Mouse (Mus musculus) c-Kit-negative CD71-positive TER-119-positive erythroid progenitor cells, embryonic 14.5 days (primary cell): ENCODE measurements around the gene Stard3.
A peak's percentile ranks its signal among the peaks of the same experiment; 100 is the strongest.

Experiments
- DNase-seq: peaks from one replicate; pipeline ENCODE4 v3.0.0-alpha.2; 2013; ENCODE audit warnings: low read depth, low spot score

The Stard3 gene

DNA sequence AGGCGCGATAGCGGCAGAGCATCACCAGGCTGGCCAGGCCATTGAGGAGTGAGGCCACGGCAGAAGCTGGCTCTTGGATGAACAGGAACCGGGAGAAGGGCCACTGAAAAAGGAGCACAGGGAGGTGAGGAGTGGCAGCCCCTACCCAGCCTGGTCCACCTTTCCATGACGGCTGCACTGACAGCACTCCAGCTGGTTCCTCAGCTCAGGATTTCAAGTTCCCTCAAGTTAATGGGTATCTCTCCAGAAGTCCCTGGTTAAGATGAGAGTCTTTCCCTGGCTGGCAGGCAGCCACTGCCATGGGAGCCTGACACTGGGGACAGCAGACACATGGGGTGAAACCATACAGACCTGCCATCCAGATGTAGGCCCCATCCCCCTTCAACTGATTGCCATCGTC lies 39.8 kb downstream of the Stard3 start:
- no peak for DNase-seq

GRCm38 (mm10) chr11:98400161-98400726 lies 42.1 kb downstream of the Stard3 start, which contains the start of gene Pgap3:
Gene Pgap3, minus strand, starts transcription at chr11:98400490.
- peak; percentile 78 for DNase-seq

DNA sequence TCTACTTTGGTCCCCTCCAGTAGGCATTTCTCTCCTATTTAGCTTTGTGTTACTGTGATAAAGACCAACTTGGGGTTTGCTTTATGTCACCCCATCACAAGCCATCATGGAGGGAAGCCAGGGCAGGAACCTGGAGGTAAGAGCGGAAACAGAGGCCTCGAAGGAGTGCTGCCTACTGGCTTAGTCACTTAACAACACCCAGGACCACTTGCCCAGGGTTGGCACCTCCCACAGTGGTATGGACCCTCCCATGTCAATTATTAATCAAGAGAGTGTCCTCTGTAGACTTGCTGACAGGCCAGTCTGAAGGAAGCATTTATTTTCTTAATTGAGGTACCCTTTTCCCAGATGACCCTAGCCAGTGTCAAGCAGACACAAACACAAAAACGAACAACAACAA lies 42.6 kb downstream of the Stard3 start:
- no peak for DNase-seq

DNA sequence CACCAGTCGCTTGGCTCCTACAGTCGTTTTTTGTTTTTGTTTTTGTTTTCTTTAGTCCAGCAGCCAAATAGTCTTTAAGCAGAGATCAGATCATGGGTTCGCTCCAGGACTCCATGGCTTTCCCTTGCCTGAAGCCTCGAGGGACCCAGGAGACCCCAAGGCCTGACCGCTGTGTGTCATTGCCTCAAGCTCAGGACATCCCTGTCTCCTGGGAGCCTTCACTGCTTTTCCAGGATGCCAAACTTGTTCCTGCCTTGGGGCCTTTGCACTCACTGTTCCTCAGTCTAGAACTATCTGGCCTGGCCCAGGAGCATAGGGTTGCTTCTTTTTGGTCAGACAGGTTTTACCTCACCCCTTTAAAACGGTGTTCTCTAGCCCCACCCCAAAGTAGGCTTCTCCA lies 48.5 kb downstream of the Stard3 start:
- no peak for DNase-seq

DNA sequence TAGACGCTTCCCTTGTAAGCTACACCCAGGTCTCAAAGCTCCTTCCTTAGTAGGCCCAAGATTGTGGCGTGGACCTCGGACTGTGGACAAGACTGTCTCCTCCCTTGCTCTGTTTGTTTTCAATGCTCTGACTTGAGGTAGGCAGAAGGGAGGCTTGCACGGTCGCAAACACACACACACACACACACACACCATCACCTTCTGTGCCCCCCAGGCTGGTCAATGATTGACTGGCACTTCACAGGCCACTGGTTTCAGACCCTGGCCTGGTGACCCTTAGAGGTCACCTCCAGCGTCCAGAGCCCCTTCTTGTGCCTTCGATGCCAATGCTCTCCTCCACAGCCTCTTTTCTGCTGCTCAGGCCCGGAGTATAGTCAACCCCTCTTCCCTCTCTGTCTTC lies 50.7 kb downstream of the Stard3 start:
- no peak for DNase-seq

- no peak for DNase-seq
Observed at GRCm38 (mm10) chr11:98409341-98409822, 51.2 kb downstream of the Stard3 start.

- DNase-seq = no peak
Observed at GRCm38 (mm10) chr11:98412273-98412796, 54.2 kb downstream of the Stard3 start, which contains the start of gene Erbb2. Gene Erbb2, plus strand, starts transcription at chr11:98412470.

DNA sequence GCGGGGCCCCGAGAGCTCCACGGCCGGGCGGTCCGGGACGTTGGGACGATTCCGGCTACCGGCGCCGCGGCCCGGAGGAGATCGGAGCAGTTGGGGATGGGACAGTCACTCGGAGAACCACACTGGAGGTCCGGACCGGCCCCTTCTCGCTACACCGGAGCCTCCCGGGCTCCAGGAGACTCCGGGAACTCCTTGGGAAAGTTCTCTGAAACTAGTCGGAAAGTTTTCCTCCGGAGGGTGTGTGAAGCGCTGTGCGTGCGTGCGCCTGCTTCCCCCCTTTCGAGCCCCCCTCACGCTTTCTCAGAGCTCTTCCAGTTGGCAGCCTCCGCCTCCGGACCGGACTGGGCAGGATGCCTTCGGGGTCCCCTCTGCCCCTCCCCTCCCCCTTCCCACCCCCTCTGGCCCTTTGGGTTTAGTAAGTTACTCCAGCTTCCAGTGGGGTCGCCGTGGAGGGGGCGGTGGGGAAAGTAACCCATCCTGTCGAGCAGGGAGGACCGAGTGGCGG lies 54.7 kb downstream of the Stard3 start:
- no peak for DNase-seq

DNA sequence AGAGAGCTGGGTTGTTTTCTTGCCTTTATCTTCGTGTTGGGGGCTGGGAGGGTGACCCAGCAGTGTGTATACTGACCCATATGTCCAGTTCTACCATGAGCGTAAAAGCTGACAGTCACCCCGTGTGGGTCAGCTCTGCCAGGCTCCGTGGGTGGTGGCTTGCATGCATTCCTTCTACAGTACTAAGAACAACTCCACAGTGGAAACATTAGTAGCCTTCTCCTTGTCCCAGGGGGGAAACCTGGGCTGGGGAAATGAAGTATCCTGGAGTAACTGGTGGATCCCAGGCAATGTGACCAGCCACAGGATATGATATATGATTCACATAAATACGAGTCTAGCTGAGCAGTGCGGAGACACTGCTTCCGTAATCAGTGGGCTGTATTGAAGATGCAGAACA lies 55.6 kb downstream of the Stard3 start:
- DNase-seq = no peak

DNA sequence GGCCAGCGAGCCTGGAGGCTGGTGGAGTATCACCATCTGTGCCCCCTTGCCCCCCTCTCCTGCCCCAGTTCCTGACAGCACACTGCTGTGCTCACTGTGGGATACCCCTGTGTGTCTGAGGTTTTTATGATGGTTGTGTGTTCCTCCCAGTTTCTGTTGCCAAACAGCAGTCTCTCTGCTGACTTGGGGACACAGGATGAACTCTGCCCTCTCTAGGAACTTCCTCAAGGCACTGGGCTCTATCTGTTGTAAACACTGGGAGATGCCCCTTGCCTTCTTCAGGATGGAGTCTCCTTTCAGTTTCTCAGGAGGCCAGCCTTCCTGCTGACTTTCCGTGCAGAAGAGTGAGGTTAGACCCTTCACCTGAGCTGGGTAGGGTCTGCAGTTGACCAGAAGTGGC lies 56.0 kb downstream of the Stard3 start:
- DNase-seq = no peak

GRCm38 (mm10) chr11:98417074-98417473 lies 58.9 kb downstream of the Stard3 start:
- no peak for DNase-seq

GRCm38 (mm10) chr11:98418273-98418672 lies 60.1 kb downstream of the Stard3 start:
- DNase-seq = no peak

DNA sequence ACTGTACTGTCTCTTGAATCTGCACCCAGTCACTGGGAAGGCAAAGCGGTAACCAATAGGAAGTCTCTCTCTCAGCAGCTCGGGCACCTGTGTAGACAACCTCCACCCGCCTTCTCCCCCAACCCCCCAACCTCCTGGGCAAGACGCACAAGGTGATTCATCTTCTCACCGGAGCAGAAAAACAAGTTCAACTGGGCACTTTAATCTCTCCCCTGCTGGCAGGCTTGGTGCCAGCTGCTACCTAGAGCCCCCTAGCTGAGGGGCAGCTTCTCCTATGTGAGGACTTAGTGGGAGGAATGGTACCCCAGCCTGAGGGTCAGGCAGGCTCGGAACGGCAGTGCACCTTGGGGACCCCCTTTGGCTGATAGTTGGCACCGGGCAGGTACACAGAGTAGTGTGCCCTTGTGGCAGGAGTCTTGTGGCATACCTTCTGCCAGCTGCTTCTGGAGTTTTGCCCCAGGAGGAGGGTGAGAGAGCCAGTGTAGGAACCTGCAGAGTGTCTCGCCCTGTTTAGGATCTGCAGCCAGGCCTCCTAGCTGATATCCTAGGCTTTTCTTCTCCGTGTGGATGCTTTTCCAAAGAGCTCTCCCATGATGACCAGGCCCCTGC lies 60.9 kb downstream of the Stard3 start:
- no peak for DNase-seq

DNA sequence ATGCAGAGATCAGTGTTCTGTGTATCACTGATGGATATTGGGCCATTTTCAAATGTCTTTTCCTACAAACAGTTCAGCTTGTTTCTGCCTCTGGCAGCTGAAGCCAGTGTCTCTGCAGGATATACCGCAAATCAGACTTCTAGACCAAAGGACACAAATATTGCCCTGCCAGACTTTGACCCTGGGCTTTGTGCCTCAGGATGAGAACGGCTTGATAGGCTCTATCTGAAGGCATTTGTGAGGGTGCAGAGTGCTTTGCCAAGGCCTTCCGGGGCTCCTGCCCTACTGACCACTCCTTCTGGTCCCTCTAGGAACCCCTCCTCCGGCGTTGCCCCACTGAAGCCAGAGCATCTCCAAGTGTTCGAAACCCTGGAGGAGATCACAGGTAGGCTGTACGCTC lies 68.4 kb downstream of the Stard3 start:
- no peak for DNase-seq

DNA sequence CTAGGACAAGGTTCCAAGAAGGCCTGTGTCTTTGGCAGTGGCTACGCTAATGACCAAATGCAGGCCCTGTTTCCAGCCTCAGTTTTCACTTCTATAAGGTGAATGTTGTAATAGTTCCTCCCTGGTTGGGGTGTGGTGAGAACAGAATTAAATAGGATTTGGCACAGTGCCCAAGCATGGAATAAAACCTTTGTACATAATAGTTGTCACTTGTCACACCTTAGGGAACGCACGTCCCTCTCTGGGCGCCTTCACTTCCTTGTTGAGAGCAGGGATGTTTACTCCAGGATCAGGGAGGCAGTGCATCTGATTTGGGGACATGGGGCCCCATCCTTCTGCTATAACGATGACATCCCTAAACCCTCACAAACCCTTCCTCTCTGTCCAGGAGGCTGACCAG lies 70.3 kb downstream of the Stard3 start:
- no peak for DNase-seq
